32 mouse cellular contexts compared by ENCODE assay signal in the genomic region with DNA sequence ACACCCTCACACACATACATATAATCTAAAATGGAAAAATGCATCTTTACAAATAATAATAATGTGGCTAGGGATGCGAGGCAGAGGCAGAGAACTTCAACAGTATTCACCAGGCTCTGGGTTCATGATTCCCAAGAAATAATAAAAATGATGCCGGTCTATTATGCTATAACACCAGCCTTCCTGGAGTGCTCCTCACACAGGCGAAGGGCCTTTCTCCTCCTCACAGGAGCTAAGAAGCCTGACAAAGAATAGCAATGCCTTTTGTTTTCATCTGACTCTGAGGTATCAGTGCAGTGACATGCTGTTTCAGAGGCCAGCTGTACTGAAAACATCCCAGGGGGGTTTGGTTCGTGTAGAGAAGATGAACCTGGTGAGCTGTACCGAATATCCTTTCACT.
"Had no signal": no experiment of that assay in that cellular context is flagged by ENCODE, and none has a peak within 500 bp of the region (broad histone marks: within the 10 kb centered on the region; RNA-seq: fewer than 3 reads in every experiment).

No protein-coding gene starts in this region.

- H3K4me1 ChIP-seq: midbrain, embryonic 12.5 days; neural tube, embryonic 12.5 days had no signal

- H3K27ac ChIP-seq: limb, embryonic 10.5 days; limb, embryonic 12.5 days; limb, embryonic 13.5 days; limb, embryonic 15.5 days; liver, embryonic 12.5 days; liver, embryonic 13.5 days; liver, embryonic 14.5 days; liver, embryonic 15.5 days; lung, embryonic 15.5 days; macrophage; midbrain, embryonic 10.5 days; midbrain, embryonic 12.5 days; midbrain, embryonic 13.5 days; midbrain, embryonic 15.5 days; neural tube, embryonic 12.5 days had no signal

- H3K4me2 ChIP-seq: limb, embryonic 12.5 days; limb, embryonic 13.5 days; limb, embryonic 15.5 days; liver, embryonic 11.5 days; liver, embryonic 12.5 days; liver, embryonic 13.5 days; liver, embryonic 15.5 days; lung, embryonic 14.5 days; lung, embryonic 15.5 days; midbrain, embryonic 11.5 days; midbrain, embryonic 12.5 days; midbrain, embryonic 13.5 days; midbrain, embryonic 15.5 days; neural tube, embryonic 12.5 days had no signal

- H3K9ac ChIP-seq: limb, embryonic 12.5 days; limb, embryonic 13.5 days; limb, embryonic 15.5 days; liver, embryonic 12.5 days; liver, embryonic 13.5 days; liver, embryonic 14.5 days; liver, embryonic 15.5 days; liver, postnatal 0 days; lung, embryonic 14.5 days; lung, embryonic 15.5 days; midbrain, embryonic 12.5 days; midbrain, embryonic 13.5 days; midbrain, embryonic 15.5 days; neural tube, embryonic 12.5 days had no signal

- H3K4me3 ChIP-seq: limb, embryonic 10.5 days; limb, embryonic 12.5 days; limb, embryonic 13.5 days; limb, embryonic 15.5 days; liver, embryonic 12.5 days; liver, embryonic 13.5 days; liver, embryonic 15.5 days; lung, embryonic 15.5 days; megakaryocyte, embryonic 14.5 days; midbrain, embryonic 10.5 days; midbrain, embryonic 12.5 days; midbrain, embryonic 13.5 days; midbrain, embryonic 15.5 days; myocyte; neural tube, embryonic 12.5 days had no signal

- H3K9me3 ChIP-seq: limb, embryonic 10.5 days; limb, embryonic 12.5 days; limb, embryonic 13.5 days; limb, embryonic 15.5 days; liver, embryonic 12.5 days; liver, embryonic 13.5 days; liver, embryonic 15.5 days; lung, embryonic 15.5 days; megakaryocyte, embryonic 14.5 days; midbrain, embryonic 10.5 days; midbrain, embryonic 12.5 days; midbrain, embryonic 13.5 days; midbrain, embryonic 15.5 days; neural tube, embryonic 12.5 days had no signal

- DNase-seq: left cerebral cortex, postnatal 4 days; liver; liver, embryonic 13.5 days; liver, postnatal 0 days; lung, adult 18-20 months; lung, adult 2 months; lung, embryonic 14.5 days; lung, postnatal 10 days; lung, postnatal 14 days; lung, postnatal 36 days; lung, postnatal 4 days; midbrain, embryonic 14.5 days had no signal

- ATAC-seq: liver, embryonic 12.5 days; liver, postnatal 0 days; lung, postnatal 0 days; midbrain, embryonic 13.5 days; midbrain, embryonic 15.5 days; midbrain, embryonic 16.5 days had no signal

- H3K36me3 ChIP-seq: limb, embryonic 10.5 days; limb, embryonic 12.5 days; limb, embryonic 13.5 days; limb, embryonic 15.5 days; liver, embryonic 12.5 days; liver, embryonic 13.5 days; liver, embryonic 15.5 days; lung, embryonic 15.5 days; midbrain, embryonic 10.5 days; midbrain, embryonic 12.5 days; midbrain, embryonic 13.5 days; midbrain, embryonic 15.5 days; neural tube, embryonic 12.5 days had no signal

- H3K27me3 ChIP-seq: limb, embryonic 12.5 days; limb, embryonic 13.5 days; limb, embryonic 15.5 days; liver, embryonic 12.5 days; liver, embryonic 13.5 days; liver, embryonic 15.5 days; lung, embryonic 15.5 days; megakaryocyte, embryonic 14.5 days; midbrain, embryonic 13.5 days; midbrain, embryonic 15.5 days; neural tube, embryonic 12.5 days had no signal
